Mouse (Mus musculus) midbrain, embryonic 13.5 days (tissue): ENCODE data around the gene Rimklb. TPM values are rescaled to one million over a fixed set of nuclear protein-coding genes. Genes with fewer than 3 reads are reported as not detected.
A peak's percentile ranks its signal among the peaks of the same experiment; 100 is the strongest.
"Not testable (repeated sequence)": the region's sequence is repeated elsewhere in the genome, so short reads cannot be mapped to it uniquely, and the experiment has no call there.

Experiments used
- ATAC-seq: fragments of 200-750 bp; cut with Nextera tagmentation; 2 replicates; pipeline ENCODE4 v1.8.0; 2017; ENCODE audit warnings: mild to moderate bottlenecking, moderate TSS enrichment, moderate library complexity
- H3K27ac ChIP-seq: fragments of 300-500 bp; sonication (generic); 2 replicates; pipeline ENCODE4 v1.5.1; 2015; ENCODE audit warnings: inconsistent platforms, mild to moderate bottlenecking, moderate library complexity
- H3K27me3 ChIP-seq: fragments of 300-500 bp; sonication (generic); 2 replicates; pipeline ENCODE4 v1.6.1; 2015; ENCODE audit warnings: mild to moderate bottlenecking, inconsistent platforms
- H3K36me3 ChIP-seq: fragments of 300-500 bp; sonication (generic); 2 replicates; pipeline ENCODE4 v1.6.1; 2015; ENCODE audit warnings: mild to moderate bottlenecking, inconsistent platforms
- H3K4me1 ChIP-seq: fragments of 300-500 bp; sonication (generic); replicated peaks from 2 replicates; pipeline ENCODE4 v1.6.1; 2015; ENCODE audit warnings: inconsistent platforms
- H3K4me2 ChIP-seq: fragments of 300-500 bp; sonication (generic); replicated peaks from 2 replicates; pipeline ENCODE4 v1.6.1; 2015; ENCODE audit warnings: moderate library complexity, mild to moderate bottlenecking, inconsistent platforms
- H3K4me3 ChIP-seq: fragments of 300-500 bp; sonication (generic); replicated peaks from 2 replicates; pipeline ENCODE4 v1.5.1; 2015; ENCODE audit warnings: mild to moderate bottlenecking, inconsistent platforms
- H3K9ac ChIP-seq: fragments of 300-500 bp; sonication (generic); replicated peaks from 2 replicates; pipeline ENCODE4 v1.6.1; 2015; ENCODE audit warnings: mild to moderate bottlenecking, inconsistent platforms
- H3K9me3 ChIP-seq: fragments of 300-500 bp; sonication (generic); 2 replicates; pipeline ENCODE4 v1.6.1; 2016; ENCODE audit warnings: mild to moderate bottlenecking, inconsistent platforms
- WGBS: fragments of 180-500 bp; shearing (Covaris S2); methylation state at CpG from one replicate; pipeline ENCODE4 v1.1.7; 2015; 5-methylcytosine and 5-hydroxymethylcytosine counted together
- polyA plus RNA-seq: library from polyadenylated mRNA; unstranded; fragments of >200 nt; fragmentation: Nextera tagmentation; extraction: Ambion mirVana; gene quantifications from 2 replicates; pipeline ENCODE4 v1.2.1, GENCODE M21; 2015

Gene Rimklb
- polyA plus RNA-seq, 1 experiment from 2014 or later = 98.2 TPM

GRCm38 (mm10) chr6:122523289-122523688, 24.7 kb upstream of the Rimklb start:
- no peak overlapping the region for H3K4me3 ChIP-seq
- no peak for ATAC-seq
- H3K4me1 ChIP-seq = no peaks in the 10 kb centered on the region
- WGBS = 90% methylated on average over 8 of the region's 8 CpGs
- H3K27me3 ChIP-seq = no peaks in the 10 kb centered on the region
- no peak overlapping the region for H3K27ac ChIP-seq
- H3K9ac ChIP-seq = no peak overlapping the region
- H3K36me3 ChIP-seq = no peaks in the 10 kb centered on the region
- H3K4me2 ChIP-seq = no peak overlapping the region
- no peaks in the 10 kb centered on the region for H3K9me3 ChIP-seq

GRCm38 (mm10) chr6:122522595-122522994, 24.0 kb upstream of the Rimklb start:
- WGBS = 70% methylated on average over 9 of the region's 9 CpGs
- peak; percentile 82 for ATAC-seq
- Histone ChIP-seq H3K36me3 (no peaks in the 10 kb centered on the region), H3K27me3 (no peaks in the 10 kb centered on the region), H3K9me3 (no peaks in the 10 kb centered on the region), H3K4me1 (no peaks in the 10 kb centered on the region), H3K4me2 (no peak overlapping the region), H3K4me3 (no peak overlapping the region), H3K27ac (no peak overlapping the region), H3K9ac (no peak overlapping the region; the same call in 1 of the 2 replicates)

GRCm38 (mm10) chr6:122519384-122519783, 20.8 kb upstream of the Rimklb start:
- no peak overlapping the region for H3K4me2 ChIP-seq
- no peak for ATAC-seq
- H3K27ac ChIP-seq = no peak overlapping the region
- H3K27me3 ChIP-seq = no peaks in the 10 kb centered on the region
- no peak overlapping the region for H3K9ac ChIP-seq
- no peaks in the 10 kb centered on the region for H3K4me1 ChIP-seq
- no peaks in the 10 kb centered on the region for H3K9me3 ChIP-seq
- no peak overlapping the region for H3K4me3 ChIP-seq
- no peaks in the 10 kb centered on the region for H3K36me3 ChIP-seq
- 36% methylated on average over 2 of the region's 2 CpGs for WGBS

GRCm38 (mm10) chr6:122517668-122518067, 19.1 kb upstream of the Rimklb start:
- Histone ChIP-seq H3K4me2 (no peak overlapping the region), H3K4me3 (no peak overlapping the region), H3K27me3 (no peaks in the 10 kb centered on the region), H3K9ac (no peak overlapping the region), H3K27ac (no peak overlapping the region), H3K9me3 (no peaks in the 10 kb centered on the region), H3K36me3 (no peaks in the 10 kb centered on the region), H3K4me1 (no peaks in the 10 kb centered on the region)
- no peak for ATAC-seq
- 100% methylated on average over 1 of the region's 1 CpGs for WGBS

- H3K36me3 ChIP-seq, H3K4me1 ChIP-seq, H3K9me3 ChIP-seq, H3K9ac ChIP-seq, H3K27me3 ChIP-seq, H3K4me3 ChIP-seq, H3K4me2 ChIP-seq, ATAC-seq, H3K27ac ChIP-seq: not testable (repeated sequence)
- WGBS = 93% methylated on average over 2 of the region's 2 CpGs
Measured at GRCm38 (mm10) chr6:122515762-122516161, 17.2 kb upstream of the Rimklb start.

- H3K27me3 ChIP-seq = no peaks in the 10 kb centered on the region
- H3K36me3 ChIP-seq = no peaks in the 10 kb centered on the region
- H3K9ac ChIP-seq = no peak overlapping the region
- no peaks in the 10 kb centered on the region for H3K9me3 ChIP-seq
- no peak for ATAC-seq
- H3K4me2 ChIP-seq = no peak overlapping the region
- H3K27ac ChIP-seq = no peak overlapping the region
- H3K4me3 ChIP-seq = no peak overlapping the region
- 80% methylated on average over 3 of the region's 3 CpGs for WGBS
- H3K4me1 ChIP-seq = no peaks in the 10 kb centered on the region
Measured at GRCm38 (mm10) chr6:122514312-122514711, 15.8 kb upstream of the Rimklb start.

- no peak overlapping the region for H3K4me2 ChIP-seq
- H3K9ac ChIP-seq = no peak overlapping the region
- no peaks in the 10 kb centered on the region for H3K36me3 ChIP-seq
- H3K4me3 ChIP-seq = no peak overlapping the region
- H3K27ac ChIP-seq = no peak overlapping the region
- H3K9me3 ChIP-seq = no peaks in the 10 kb centered on the region
- ATAC-seq = no peak
- 76% methylated on average over 12 of the region's 12 CpGs for WGBS
- H3K4me1 ChIP-seq = no peaks in the 10 kb centered on the region
- H3K27me3 ChIP-seq = no peaks in the 10 kb centered on the region
Measured at GRCm38 (mm10) chr6:122512914-122513878, 14.6 kb upstream of the Rimklb start.

GRCm38 (mm10) chr6:122508494-122508893, 9.9 kb upstream of the Rimklb start:
- H3K4me1 ChIP-seq = no peaks in the 10 kb centered on the region
- H3K27ac ChIP-seq = no peak overlapping the region
- H3K4me2 ChIP-seq = no peak overlapping the region
- WGBS = 87% methylated on average over 8 of the region's 8 CpGs
- no peaks in the 10 kb centered on the region for H3K27me3 ChIP-seq
- no peaks in the 10 kb centered on the region for H3K9me3 ChIP-seq
- H3K4me3 ChIP-seq = no peak overlapping the region
- no peaks in the 10 kb centered on the region for H3K36me3 ChIP-seq
- H3K9ac ChIP-seq = no peak overlapping the region
- no peak for ATAC-seq

GRCm38 (mm10) chr6:122505545-122505944, 7.0 kb upstream of the Rimklb start, which contains the start of gene Mfap5:
Mfap5 (plus strand) TSS chr6:122505845.
- H3K9me3 ChIP-seq = no peaks in the 10 kb centered on the region
- no peaks in the 10 kb centered on the region for H3K4me1 ChIP-seq
- 89% methylated on average over 3 of the region's 3 CpGs for WGBS
- H3K27me3 ChIP-seq = no peaks in the 10 kb centered on the region
- no peak within 1 kb of the TSS for H3K4me2 ChIP-seq
- no peaks in the 10 kb centered on the region for H3K36me3 ChIP-seq
- H3K4me3 ChIP-seq = no peak within 1 kb of the TSS
- no peak for ATAC-seq
- no peak within 1 kb of the TSS for H3K9ac ChIP-seq
- H3K27ac ChIP-seq = no peak within 1 kb of the TSS

- Histone ChIP-seq H3K27me3 (no peaks in the 10 kb centered on the region), H3K36me3 (no peaks in the 10 kb centered on the region), H3K4me2 (no peak overlapping the region), H3K4me3 (no peak overlapping the region), H3K4me1 (no peaks in the 10 kb centered on the region), H3K27ac (no peak overlapping the region), H3K9ac (no peak overlapping the region), H3K9me3 (no peaks in the 10 kb centered on the region)
- no peak for ATAC-seq
- 76% methylated on average over 4 of the region's 4 CpGs for WGBS
Measured at GRCm38 (mm10) chr6:122505041-122505440, 6.5 kb upstream of the Rimklb start.

- H3K27ac ChIP-seq = peak overlapping the region; percentile 83
- no peaks in the 10 kb centered on the region for H3K36me3 ChIP-seq
- WGBS = 34% methylated on average over 5 of the region's 5 CpGs
- H3K9ac ChIP-seq = no peak overlapping the region
- no peak overlapping the region for H3K4me3 ChIP-seq
- no peaks in the 10 kb centered on the region for H3K9me3 ChIP-seq
- peaks cover 3% of the 10 kb centered on the region; the same call in 1 of the 2 replicates for H3K27me3 ChIP-seq
- H3K4me2 ChIP-seq = no peak overlapping the region
- H3K4me1 ChIP-seq = peaks cover 46% of the 10 kb centered on the region
- ATAC-seq = no peak
Measured at GRCm38 (mm10) chr6:122496501-122496900, 2.1 kb downstream of the Rimklb start.

- peaks cover 3% of the 10 kb centered on the region; the same call in 1 of the 2 replicates for H3K27me3 ChIP-seq
- ATAC-seq = peak; percentile 70
- peak overlapping the region; percentile 83 for H3K27ac ChIP-seq
- peaks cover 54% of the 10 kb centered on the region for H3K4me1 ChIP-seq
- no peaks in the 10 kb centered on the region for H3K36me3 ChIP-seq
- peak overlapping the region; percentile 39 for H3K4me2 ChIP-seq
- no peaks in the 10 kb centered on the region for H3K9me3 ChIP-seq
- peak overlapping the region; percentile 9; the same call in 1 of the 2 replicates for H3K4me3 ChIP-seq
- WGBS = 4% methylated on average over 21 of the region's 21 CpGs
- H3K9ac ChIP-seq = peak overlapping the region; percentile 48; the same call in 1 of the 2 replicates
Measured at GRCm38 (mm10) chr6:122495082-122495881, 3.3 kb downstream of the Rimklb start.
